Mouse (Mus musculus): Measurements from ENCODE around the gene Isoc2a. TPM values are rescaled to one million over a fixed set of nuclear protein-coding genes. Genes with fewer than 3 reads are reported as not detected.

The Isoc2a gene
- total RNA-seq, 1 experiment from 2014 or later, result 6.5 TPM

DNA sequence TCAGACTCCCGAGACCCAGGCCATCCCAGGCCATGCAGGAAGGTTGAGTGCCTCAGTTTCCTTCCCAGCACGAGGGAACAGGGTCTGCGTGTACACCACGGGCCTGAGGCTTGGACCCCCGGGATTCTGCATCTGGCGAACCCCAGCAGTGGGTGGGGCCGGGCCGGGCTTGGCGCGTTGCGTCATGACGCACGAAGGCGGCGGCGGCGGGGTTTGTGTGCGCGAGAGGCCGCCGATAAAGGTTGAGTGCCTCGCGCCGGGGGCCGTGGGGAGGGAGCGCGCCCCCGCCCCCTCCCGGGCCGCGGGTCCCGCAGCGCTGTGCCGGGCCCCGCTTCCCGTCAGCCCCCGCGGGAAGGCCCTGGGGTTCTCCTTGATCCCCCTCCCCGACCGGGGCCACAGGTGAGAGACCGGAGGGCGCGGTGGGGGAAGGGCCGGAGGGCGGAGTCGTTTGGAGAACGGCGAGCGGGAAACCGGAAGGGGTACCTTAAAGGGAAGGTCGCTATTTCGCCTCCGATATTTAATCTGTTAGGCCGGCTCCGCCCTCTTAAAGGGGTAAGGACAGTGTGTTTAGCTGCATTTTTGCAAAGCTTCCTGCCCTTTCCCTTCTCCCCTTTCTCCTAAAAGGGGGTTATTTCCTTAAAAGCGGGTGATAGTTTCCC, 38.2 kb downstream of the Isoc2a start, which contains the start of gene Zfp628:
TSS of gene Zfp628 (plus strand) at position 211 of the 659 bp plus-strand sequence.
- ATAC-seq (replicated peaks; ENCODE audit: low read depth, poor library complexity, severe bottlenecking), result peak; percentile 86

DNA sequence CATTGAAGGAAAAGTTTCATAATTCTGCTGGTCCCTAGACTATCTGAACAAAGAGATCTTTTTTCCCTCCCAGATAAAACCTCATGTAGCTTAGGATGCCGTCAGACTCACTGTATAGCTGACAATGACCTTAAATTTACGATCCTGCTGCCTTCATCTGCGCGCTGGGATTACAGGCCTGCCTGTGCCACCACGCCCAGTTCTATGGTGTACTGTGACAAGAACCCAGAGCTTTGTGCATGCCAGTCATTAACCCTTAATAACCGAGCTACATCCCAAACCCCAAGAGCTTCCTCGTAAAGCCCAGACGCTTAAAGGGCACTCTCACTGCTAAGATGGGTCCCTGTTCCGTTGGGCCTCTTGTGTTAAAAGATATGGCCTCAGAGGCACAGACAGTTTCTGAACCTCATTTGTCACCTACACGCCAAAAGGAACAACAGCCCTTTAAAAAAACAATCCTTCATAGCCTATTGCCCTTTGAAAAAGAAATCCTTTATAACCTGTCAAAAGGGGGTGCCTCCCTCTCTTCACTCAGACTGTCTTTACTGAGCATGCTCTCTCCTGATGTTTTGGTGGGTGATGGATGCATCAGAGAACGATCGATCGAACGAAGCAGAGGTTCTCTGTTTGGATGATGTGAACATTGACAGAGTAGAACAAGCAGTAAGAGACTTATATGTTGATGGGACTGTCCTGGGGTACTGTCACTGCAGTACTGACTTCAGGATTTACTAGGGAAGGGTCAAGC, 38.9 kb downstream of the Isoc2a start:
- peak; percentile 52 for ATAC-seq (replicated peaks; ENCODE audit: low read depth, poor library complexity, severe bottlenecking)

DNA sequence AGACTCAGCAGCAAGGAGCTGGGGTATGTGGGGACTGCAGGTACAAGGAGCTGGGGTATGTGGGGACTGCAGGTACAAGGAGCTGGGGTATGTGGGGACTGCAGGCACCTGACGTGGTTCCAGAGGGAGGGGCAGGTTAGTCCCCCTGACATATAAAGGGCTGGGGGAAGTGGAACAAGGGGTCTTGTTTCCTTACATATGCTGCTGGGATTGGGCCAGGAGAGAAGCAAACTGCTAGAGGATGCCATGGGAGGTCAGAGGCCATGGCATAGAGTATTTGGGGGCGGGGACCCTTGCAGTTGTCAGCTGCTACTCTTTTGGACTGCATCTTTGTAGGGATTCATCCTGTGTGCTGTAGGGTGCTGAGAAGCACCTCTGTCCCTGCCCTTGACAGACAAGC, 40.5 kb downstream of the Isoc2a start:
- no peak for ATAC-seq (replicated peaks; ENCODE audit: low read depth, poor library complexity, severe bottlenecking)

DNA sequence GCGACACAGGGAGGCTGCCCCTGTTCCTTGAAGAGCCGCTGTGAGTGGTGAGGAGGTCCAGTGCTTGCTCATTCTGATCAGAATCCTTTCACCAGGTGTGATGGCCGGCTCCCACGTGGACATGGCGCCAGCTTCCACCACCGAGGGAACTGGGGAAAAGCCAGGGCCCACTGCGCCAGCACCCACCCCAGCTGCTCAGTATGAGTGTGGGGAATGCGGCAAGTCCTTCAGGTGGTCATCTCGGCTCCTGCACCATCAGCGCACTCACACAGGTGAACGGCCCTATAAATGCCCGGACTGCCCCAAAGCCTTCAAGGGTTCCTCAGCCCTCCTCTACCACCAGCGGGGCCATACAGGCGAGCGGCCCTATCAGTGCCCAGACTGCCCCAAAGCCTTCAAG, 41.7 kb downstream of the Isoc2a start:
- ATAC-seq (replicated peaks; ENCODE audit: low read depth, poor library complexity, severe bottlenecking), result no peak

DNA sequence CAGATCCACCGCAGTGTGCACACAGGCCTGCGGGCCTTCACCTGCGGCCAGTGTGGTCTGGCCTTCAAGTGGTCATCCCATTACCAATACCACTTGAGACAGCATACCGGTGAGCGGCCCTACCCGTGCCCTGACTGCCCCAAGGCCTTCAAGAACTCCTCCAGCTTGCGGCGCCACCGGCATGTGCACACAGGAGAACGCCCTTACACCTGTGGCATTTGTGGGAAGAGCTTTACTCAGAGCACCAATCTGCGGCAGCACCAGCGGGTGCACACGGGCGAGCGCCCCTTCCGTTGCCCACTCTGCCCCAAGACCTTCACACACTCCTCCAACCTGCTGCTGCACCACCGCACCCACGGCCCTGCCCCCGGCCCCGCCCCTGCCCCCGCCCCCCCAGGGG, 42.1 kb downstream of the Isoc2a start:
- ATAC-seq (replicated peaks; ENCODE audit: low read depth, poor library complexity, severe bottlenecking), result no peak

DNA sequence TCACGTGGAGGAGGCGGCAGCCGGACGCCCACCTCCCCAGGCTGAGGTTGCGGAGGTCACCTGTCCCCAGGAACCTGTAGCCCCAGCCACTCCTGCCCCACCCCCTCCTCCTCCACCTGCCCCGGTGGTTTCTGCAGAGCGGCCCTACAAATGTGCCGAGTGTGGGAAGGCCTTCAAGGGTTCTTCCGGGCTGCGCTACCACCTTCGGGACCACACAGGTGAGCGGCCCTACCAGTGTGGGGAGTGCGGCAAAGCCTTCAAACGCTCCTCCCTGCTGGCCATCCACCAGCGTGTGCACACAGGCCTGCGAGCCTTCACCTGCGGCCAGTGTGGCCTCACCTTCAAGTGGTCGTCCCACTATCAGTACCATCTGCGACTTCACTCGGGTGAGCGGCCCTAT, 43.0 kb downstream of the Isoc2a start:
- no peak for ATAC-seq (replicated peaks; ENCODE audit: low read depth, poor library complexity, severe bottlenecking)

DNA sequence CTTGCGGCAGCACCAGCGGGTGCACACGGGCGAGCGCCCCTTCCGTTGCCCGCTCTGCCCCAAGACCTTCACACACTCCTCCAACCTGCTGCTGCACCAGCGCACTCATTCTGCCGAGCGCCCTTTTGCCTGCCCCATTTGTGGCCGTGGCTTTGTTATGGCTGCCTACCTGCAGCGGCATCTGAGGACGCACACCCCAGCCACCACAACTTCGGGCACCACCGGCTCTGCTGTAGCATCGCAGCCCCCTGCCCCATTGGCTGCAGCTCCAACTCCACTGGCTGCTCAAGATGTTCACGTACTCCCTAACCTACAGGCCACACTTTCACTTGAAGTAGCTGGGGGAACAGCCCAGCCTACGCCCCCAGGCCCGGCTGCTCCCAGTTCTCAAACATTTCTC, 43.5 kb downstream of the Isoc2a start:
- no peak for ATAC-seq (replicated peaks; ENCODE audit: low read depth, poor library complexity, severe bottlenecking)

DNA sequence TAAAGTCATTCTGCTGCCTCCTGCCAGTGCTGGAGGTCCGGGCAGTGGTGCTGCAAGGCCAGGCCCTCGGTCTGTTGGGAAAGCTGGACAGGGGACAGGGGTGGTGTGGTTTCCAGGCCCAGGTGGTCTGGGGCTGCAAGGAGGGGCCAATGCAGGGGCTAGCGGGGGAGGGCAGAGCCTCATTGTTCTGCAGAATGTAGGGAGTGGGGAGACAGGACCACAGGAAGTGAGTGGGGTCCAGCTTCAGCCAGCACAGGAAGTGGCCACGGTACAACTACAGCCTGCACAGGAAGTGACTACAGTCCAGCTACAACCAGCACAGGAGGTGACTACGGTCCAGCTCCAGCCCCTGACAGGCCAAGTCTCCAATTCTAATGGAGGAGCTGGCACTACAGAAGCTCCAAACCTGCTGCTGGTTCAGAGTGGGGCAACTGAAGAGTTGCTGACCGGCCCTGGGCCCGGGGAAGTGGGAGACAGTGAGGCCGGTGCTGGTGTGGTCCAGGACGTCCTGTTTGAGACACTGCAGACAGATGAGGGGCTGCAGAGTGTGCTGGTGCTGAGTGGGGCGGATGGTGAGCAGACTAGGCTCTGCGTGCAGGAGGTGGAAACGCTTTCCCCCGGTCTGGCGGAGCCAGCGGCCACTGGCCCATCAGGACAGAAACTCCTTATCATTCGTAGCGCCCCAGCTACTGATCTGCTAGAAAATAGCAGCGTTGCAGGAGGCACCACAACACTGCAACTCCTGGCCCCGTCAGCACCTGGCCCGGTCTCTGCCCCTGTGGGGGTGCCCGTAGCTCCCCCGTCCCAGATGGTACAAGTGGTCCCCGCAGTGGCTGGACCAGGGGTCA, 44.2 kb downstream of the Isoc2a start:
- no peak for ATAC-seq (replicated peaks; ENCODE audit: low read depth, poor library complexity, severe bottlenecking)

DNA sequence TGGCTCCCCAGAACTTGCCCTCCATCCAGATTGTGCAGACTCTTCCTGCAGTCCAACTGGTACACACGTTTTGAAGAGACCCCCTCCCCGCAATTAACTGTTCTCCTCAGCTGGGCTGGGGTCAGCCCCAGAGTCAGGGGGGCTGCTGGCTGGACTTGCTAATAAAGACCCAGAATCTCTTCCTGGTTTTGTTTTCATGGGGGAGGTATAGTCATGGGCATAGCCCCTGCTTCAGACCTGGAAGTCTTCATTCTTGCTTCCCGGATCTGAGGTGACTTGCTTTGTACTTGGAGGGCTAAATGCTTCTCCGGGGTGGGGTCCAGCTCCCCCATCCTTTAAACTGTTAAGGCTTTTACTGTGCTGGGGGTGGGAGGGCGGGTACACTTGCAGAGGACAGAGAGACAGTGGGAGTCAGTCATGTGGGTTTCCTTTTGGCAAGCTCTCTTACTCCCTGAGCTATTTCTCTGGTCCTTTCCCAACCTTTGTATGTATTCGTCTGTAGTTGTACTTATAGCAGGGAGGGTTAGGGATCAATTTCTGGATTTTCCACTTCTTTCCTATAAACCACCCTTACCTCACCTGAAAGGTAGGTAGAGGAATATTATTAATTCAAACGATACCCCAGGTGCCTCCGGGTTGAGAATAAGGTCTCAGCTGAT, 45.0 kb downstream of the Isoc2a start, which contains the start of gene Nat14:
TSS of gene Nat14 (plus strand) at position 205 of the 659 bp plus-strand sequence.
- ATAC-seq (replicated peaks; ENCODE audit: low read depth, poor library complexity, severe bottlenecking), result no peak

DNA sequence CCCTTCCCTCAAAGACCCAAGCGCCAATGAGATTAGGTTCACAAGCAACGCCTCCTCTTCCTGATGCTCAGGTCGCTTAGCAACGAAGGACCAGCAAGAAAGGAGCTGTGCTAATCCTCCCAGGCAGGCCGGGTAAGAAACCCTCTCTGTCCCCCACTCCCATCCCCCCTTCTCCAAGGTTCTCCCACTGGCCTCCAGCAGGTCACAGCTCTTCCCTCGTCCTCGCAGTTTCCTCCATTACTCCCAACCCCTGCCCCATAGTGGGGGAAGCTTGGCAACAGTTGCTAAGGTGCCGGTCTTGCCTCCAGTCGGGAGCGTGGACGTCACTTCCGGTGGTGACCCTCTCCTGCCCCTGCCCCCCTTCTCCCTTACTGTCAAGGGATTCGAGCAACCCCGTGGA, 45.6 kb downstream of the Isoc2a start:
- ATAC-seq (replicated peaks; ENCODE audit: low read depth, poor library complexity, severe bottlenecking), result peak; percentile 36

DNA sequence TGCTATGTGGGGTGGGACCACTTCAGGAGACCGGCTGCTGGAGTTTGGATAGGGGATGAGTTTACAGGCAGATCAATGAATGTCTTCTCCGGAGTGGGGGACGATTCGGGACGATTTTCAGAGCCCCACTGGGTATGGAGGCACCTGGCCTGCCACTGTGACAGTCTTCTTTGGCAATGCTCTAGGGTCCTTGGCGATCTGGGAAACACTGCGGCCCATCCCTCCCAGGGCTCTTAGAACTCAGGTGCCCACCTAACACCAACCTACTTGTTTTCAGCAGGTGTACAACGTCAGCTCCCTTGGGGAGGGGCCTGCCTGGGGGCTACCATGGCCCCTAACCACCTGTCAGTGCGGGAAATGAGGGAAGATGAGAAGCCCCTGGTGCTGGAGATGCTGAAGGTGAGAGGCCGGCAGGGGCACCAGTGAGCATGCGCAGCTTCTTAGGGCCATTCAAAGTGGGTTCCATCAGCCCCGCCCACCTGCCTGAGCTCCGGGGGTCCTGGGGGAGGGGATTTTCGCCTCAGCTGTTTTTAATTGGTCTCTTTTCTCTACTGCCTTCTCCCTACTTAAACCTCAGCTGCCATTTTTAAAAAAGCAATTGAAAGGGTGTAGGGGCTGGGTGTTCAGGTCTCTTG, 46.1 kb downstream of the Isoc2a start:
- ATAC-seq (replicated peaks; ENCODE audit: low read depth, poor library complexity, severe bottlenecking), result no peak

DNA sequence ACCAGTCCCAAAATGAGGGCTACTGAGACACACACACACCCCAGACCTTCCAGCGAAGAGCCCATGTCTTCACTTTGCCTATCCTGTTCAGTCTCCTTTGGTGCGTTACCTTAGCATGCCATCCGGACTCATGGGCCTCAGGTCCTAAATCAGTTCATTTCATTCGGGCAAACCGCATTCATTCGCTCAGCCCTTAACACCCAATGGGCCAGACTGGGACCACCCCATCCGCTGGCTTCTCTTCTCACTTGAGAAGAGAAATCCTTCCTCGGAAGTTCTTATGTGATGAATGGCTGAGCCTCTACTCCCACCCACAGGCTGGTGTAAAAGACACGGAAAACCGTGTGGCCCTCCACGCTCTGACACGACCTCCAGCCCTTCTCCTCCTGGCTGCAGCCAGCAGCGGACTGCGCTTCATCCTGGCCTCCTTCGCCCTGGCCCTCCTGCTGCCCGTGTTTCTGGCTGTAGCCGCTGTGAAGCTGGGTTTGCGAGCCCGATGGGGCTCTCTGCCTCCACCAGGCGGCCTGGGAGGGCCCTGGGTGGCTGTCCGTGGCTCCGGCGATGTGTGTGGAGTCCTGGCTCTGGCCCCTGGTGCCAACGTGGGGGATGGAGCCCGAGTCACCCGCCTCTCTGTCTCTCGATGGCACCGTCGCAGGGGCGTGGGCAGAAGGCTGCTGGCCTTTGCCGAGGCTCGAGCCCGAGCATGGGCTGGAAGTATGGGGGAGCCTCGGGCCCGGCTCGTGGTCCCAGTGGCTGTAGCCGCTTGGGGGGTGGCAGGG, 46.8 kb downstream of the Isoc2a start:
- ATAC-seq (replicated peaks; ENCODE audit: low read depth, poor library complexity, severe bottlenecking), result peak; percentile 54

DNA sequence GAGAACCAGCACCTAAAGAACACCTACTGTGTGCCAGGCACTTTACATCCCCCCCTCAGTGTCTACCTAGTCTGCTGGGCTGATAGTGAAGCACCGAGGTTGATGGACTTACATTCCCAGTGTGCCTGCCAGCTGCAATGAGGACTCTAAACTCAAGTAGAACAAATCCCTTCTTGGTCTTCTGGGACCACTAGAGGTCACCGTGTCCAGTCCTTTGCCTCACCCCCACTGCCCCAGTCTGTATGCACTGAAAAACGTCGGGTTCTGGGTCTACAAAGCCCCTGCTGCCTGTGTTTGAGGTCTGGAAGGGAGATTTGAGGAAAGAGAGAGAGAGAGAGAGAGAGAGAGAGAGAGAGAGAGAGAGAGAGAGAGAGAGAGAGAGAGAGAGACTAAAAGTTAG, 47.5 kb downstream of the Isoc2a start:
- ATAC-seq (replicated peaks; ENCODE audit: low read depth, poor library complexity, severe bottlenecking), result no peak

DNA sequence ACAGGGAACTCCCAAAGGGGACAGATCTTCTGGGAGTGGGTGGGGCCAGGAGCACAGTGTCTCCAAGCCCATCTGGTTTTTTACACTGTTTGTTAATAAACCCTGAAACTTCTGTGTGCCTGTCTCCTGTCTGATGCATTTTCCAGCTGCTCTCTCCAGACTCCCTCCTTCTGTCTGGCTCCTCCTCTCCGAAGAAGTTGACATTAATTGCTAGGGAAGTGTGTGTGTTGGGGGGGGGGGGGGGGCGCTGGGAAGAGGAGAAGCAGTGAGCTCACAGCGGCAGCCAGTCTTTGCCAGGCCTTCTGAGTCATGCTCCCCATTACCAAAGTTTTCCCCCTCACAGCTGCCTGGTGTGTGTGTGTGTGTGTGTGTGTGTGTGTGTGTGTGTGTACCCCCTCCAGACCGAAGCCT, 47.9 kb downstream of the Isoc2a start:
- ATAC-seq (replicated peaks; ENCODE audit: low read depth, poor library complexity, severe bottlenecking), result no peak

DNA sequence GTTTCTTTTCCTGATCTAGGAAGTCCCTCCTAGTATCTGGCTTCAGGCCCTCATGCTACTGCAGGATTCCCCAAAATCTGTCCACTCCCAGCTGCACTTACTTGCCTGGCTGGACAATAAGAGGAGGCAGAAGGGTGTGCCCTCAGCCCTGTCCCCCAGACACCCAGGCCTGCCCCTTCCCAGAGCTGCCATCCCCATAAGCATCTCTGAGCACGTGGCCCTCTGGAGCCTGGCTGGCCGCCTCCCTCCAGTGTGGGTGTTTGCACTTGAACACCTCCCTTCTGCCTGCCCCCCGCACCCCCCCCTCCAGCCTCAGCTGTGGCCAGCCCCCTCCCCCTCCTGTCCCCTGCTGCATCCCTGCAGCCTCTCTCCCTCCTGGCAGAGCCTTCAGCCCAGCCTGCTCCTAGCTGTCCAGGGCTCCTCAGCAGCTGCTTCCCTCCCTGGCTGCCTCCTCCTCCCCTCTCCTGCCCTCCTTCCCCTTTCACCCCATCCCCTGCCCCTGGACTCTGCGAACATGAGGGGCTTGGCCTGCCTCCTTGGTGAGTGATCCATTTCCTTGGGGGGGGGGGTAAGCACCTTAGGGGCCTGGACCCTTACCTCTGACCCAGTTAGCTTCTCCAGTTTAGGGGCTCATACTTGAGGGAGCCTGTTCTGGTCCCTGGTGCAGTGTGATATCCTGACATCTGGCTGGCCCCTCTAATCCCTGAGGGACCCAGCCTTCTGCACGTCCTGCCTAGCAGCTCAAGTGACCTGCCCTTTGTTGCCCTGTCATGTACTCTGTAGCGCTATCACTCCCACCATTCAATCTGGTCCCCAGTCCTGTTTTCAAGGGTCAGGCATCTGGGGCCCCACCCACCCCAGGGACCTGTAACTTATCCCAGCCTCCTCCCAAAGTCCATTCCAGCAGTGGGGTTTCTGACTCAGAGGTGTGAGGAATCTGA, 48.8 kb downstream of the Isoc2a start, which contains the start of gene Ssc5d:
TSS of gene Ssc5d (plus strand) at position 345 of the 941 bp plus-strand sequence.
- ATAC-seq (replicated peaks; ENCODE audit: low read depth, poor library complexity, severe bottlenecking), result no peak

DNA sequence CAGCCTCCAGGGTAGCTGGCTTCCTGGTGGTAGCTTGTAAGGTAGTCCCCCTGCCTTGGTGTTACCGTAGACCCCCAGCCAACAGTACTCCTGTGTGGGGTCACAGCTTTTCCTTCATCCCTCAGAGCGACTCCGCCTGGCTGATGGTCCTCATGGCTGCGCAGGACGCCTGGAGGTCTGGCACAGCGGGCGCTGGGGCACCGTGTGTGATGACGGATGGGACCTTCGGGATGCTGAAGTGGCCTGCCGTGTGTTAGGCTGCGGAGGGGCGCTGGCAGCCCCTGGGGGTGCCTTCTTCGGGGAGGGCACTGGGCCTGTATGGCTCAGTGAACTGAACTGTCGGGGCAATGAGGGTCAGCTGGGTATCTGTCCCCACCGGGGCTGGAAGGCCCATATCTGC, 49.9 kb downstream of the Isoc2a start:
- no peak for ATAC-seq (replicated peaks; ENCODE audit: low read depth, poor library complexity, severe bottlenecking)

DNA sequence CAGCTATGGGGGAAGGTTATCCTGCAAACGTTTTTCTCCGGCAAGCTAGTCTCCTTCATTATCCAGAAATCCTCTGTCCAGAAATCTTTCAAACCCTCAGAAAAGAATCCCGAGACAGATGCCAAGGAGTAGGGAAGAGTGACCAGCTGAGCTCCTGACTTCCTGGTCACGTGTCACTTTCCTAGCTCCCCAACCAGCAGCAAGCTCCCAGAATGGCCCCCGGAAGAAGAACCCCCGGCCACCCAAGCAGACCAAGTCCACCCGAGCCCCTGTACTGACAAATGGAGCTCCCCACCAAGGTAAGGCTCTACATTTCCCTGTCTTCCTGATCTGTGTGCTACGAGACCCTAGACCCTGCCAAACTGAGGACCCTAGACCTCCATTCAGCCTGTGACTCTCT, 50.8 kb downstream of the Isoc2a start:
- ATAC-seq (replicated peaks; ENCODE audit: low read depth, poor library complexity, severe bottlenecking), result no peak

DNA sequence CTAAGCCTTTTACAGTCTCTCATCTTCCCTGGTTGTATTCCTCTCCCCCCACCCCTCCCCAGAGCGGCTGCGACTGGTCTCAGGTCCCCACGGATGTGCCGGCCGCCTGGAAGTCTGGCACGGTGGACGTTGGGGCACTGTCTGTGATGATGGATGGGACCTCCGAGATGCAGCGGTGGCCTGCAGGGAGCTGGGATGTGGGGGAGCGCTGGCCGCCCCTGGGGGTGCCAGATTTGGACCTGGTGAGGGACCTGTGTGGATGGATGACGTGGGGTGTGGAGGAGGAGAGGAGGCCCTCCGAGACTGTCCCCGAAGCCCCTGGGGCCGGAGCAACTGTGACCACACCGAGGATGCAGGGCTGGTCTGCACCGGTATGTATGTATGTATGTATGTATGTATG, 51.4 kb downstream of the Isoc2a start:
- ATAC-seq (replicated peaks; ENCODE audit: low read depth, poor library complexity, severe bottlenecking), result no peak
